Mouse (Mus musculus) kidney, adult 11 months (tissue): Measurements from ENCODE around the gene Obp1a.

Experiments used
- DNase-seq: peaks from one replicate; pipeline ENCODE4 v3.0.0; 2022

The Obp1a gene

GRCm38 (mm10) chrX:78091274-78091673, at the start of gene Obp1a:
Gene Obp1a, minus strand, starts transcription at chrX:78091374.
- DNase-seq: no peak

- no peak for DNase-seq
Measured at GRCm38 (mm10) chrX:78125167-78125566, 34.0 kb upstream of the Obp1a start, which contains the start of gene Gm5938. Gene Gm5938, plus strand, starts transcription at chrX:78125467.
